Mouse (Mus musculus) C2C12 (cell line): ENCODE data around the gene Smndc1. TPM values are rescaled to one million over a fixed set of nuclear protein-coding genes. Genes with fewer than 3 reads are reported as not detected.

Experiments
- H3K27me3 ChIP-seq: one replicate; pipeline ENCODE4 v1.6.1; 2011; ENCODE audit not compliant: control insufficient read depth, insufficient read depth, insufficient read length
- H3K36me3 ChIP-seq: one replicate; pipeline ENCODE4 v1.6.1; 2011; ENCODE audit not compliant: control insufficient read depth, insufficient read depth
- H3K4me3 ChIP-seq: one replicate; pipeline ENCODE4 v1.5.1; 2011; ENCODE audit warnings: mild to moderate bottlenecking, control low read depth; ENCODE audit not compliant: poor library complexity, insufficient read depth, severe bottlenecking
- H3K79me2 ChIP-seq: one replicate; pipeline ENCODE4 v1.6.1; 2011; ENCODE audit not compliant: control insufficient read depth, insufficient read depth
- H3K79me3 ChIP-seq: one replicate; pipeline ENCODE4 v1.6.1; 2011; ENCODE audit warnings: low read depth, control low read depth
- H3ac ChIP-seq: one replicate; pipeline ENCODE3; 2011; ENCODE audit warnings: low read depth; ENCODE audit not compliant: control insufficient read depth, insufficient read length
- CEBPB ChIP-seq: IDR thresholded peaks from one replicate; pipeline ENCODE4 v1.6.1; 2011; ENCODE audit warnings: low read depth, mild to moderate bottlenecking, control low read depth, moderate library complexity
- CTCF ChIP-seq: IDR thresholded peaks from one replicate; pipeline ENCODE4 v1.5.1; 2011; ENCODE audit not compliant: control insufficient read depth, insufficient read depth, insufficient read length
- FOSL1 ChIP-seq: IDR thresholded peaks from one replicate; pipeline ENCODE4 v1.8.0; 2011; ENCODE audit warnings: mild to moderate bottlenecking, low read length; ENCODE audit not compliant: poor library complexity, insufficient read depth, severe bottlenecking
- MAX ChIP-seq: IDR thresholded peaks from one replicate; pipeline ENCODE4 v1.6.1; 2011; ENCODE audit warnings: mild to moderate bottlenecking, control low read depth
- MYOD1 ChIP-seq: IDR thresholded peaks from one replicate; pipeline ENCODE4 v1.6.1; 2011; ENCODE audit warnings: low read depth; ENCODE audit not compliant: control insufficient read depth, insufficient read length
- MYOG ChIP-seq: IDR thresholded peaks from one replicate; pipeline ENCODE4 v1.6.1; 2011; ENCODE audit not compliant: control insufficient read depth, insufficient read length; ENCODE audit errors: extremely low read depth
- USF1 ChIP-seq: IDR thresholded peaks from one replicate; pipeline ENCODE4 v1.6.1; 2011; ENCODE audit warnings: low read depth, mild to moderate bottlenecking, control low read depth, moderate library complexity
- long read RNA-seq, 2 experiments: library from polyadenylated mRNA; unstranded; transcript quantifications; one replicate each; pipeline ENCODE4 v2.0.0; 2019 to 2020
- polyA plus RNA-seq: library from polyadenylated mRNA; unstranded; fragments of >200 nt; fragmentation: generic; extraction: Trizol; gene quantifications from one replicate; pipeline ENCODE4 v1.2.1, GENCODE M21; 2012; ENCODE audit warnings: missing spikeins

Gene Smndc1
- 31.9 TPM for polyA plus RNA-seq
- long read RNA-seq, experiment 1, transcript Smndc1-201 (6 exons, 1,948 nt): major isoform, 14 of 31 reads
- long read RNA-seq, experiment 1, partial matches to known transcripts: 14 of 31 reads
- long read RNA-seq, experiment 1, other reads (novel, unspliced or antisense): 3 of 31 reads
- long read RNA-seq, experiment 2, transcript Smndc1-201 (6 exons, 1,948 nt): major isoform, 40 of 50 reads
- long read RNA-seq, experiment 2, partial matches to known transcripts: 7 of 50 reads
- long read RNA-seq, experiment 2, other reads (novel, unspliced or antisense): 3 of 50 reads

- peak within 1 kb of the TSS; percentile 97 for H3ac ChIP-seq
- peak; percentile 97 for TF ChIP-seq MAX
- TF ChIP-seq USF1: peak; percentile 97
- no peak for TF ChIP-seq MYOG
- H3K79me2 ChIP-seq: peaks cover 62% of the 10 kb centered on the region
- H3K4me3 ChIP-seq: peak within 1 kb of the TSS; percentile 94
- no peaks in the 10 kb centered on the region for H3K27me3 ChIP-seq
- peaks cover 43% of the 10 kb centered on the region for H3K79me3 ChIP-seq
- H3K36me3 ChIP-seq: peaks cover 38% of the 10 kb centered on the region
These were observed at the start of gene Smndc1 for GRCm38 (mm10) chr19:53390495-53391007. TSS of gene Smndc1 (minus strand) at chr19:53390578.

GRCm38 (mm10) chr19:53439340-53439739 lies 49.0 kb upstream of the Smndc1 start:
- Histone ChIP-seq H3K79me2 (no peaks in the 10 kb centered on the region), H3K36me3 (no peaks in the 10 kb centered on the region), H3K27me3 (no peaks in the 10 kb centered on the region), H3ac (no peak overlapping the region), H3K4me3 (no peak overlapping the region), H3K79me3 (no peaks in the 10 kb centered on the region)
- TF ChIP-seq USF1 (no peak), CTCF (no peak), FOSL1 (no peak), MYOG (no peak), MYOD1 (no peak), CEBPB (no peak), MAX (no peak)

DNA sequence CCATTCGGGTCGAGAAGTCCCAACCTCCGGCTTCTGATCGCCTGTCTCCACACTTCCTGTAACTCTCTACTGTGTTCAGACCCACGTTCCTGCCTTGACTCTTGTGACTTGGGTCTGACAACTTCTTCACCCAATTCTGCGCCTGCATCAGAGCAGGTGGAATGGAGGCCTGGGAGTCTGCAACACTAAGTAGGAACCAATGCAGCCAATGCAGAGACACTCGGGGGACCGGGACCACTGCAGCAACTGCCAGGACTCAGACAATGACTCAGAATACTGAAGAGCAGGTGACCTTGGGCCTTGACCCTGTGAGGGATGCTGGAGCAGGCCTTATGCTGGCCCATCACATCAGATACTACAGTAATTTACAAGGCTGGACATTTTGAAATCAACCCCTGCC lies 47.6 kb upstream of the Smndc1 start:
- Histone ChIP-seq H3K36me3 (no peaks in the 10 kb centered on the region), H3K4me3 (no peak overlapping the region), H3K27me3 (no peaks in the 10 kb centered on the region), H3K79me2 (no peaks in the 10 kb centered on the region), H3K79me3 (no peaks in the 10 kb centered on the region), H3ac (no peak overlapping the region)
- TF ChIP-seq MYOD1 (no peak), FOSL1 (no peak), CTCF (no peak)

- no peaks in the 10 kb centered on the region for H3K79me3 ChIP-seq
- H3K27me3 ChIP-seq: no peaks in the 10 kb centered on the region
- no peaks in the 10 kb centered on the region for H3K36me3 ChIP-seq
- H3ac ChIP-seq: no peak overlapping the region
- TF ChIP-seq FOSL1 (no peak), MYOD1 (no peak), MAX (no peak), CEBPB (no peak), CTCF (no peak), USF1 (no peak), MYOG (no peak)
- no peak overlapping the region for H3K4me3 ChIP-seq
- no peaks in the 10 kb centered on the region for H3K79me2 ChIP-seq
These were observed 47.1 kb upstream of the Smndc1 start for GRCm38 (mm10) chr19:53437311-53437958.

GRCm38 (mm10) chr19:53433949-53434689 lies 43.7 kb upstream of the Smndc1 start:
- H3K36me3 ChIP-seq: no peaks in the 10 kb centered on the region
- TF ChIP-seq FOSL1 (peak; percentile 11), CEBPB (no peak), MAX (peak; percentile 3), MYOG (no peak), CTCF (no peak), MYOD1 (no peak), USF1 (no peak)
- no peaks in the 10 kb centered on the region for H3K79me3 ChIP-seq
- H3ac ChIP-seq: no peak overlapping the region
- H3K79me2 ChIP-seq: no peaks in the 10 kb centered on the region
- H3K27me3 ChIP-seq: no peaks in the 10 kb centered on the region
- no peak overlapping the region for H3K4me3 ChIP-seq
